Mouse (Mus musculus) olfactory bulb, adult 2 months (tissue): Measurements from ENCODE around the gene Pcca.

Experiments used
- CTCF ChIP-seq: fragments of 200-500 bp; IDR thresholded peaks from 2 replicates; pipeline ENCODE4 v1.5.1; 2012; ENCODE audit warnings: low read depth, mild to moderate bottlenecking, low read length, moderate library complexity; ENCODE audit not compliant: insufficient read depth
- POLR2A ChIP-seq: fragments of 200-500 bp; IDR thresholded peaks from 2 replicates; pipeline ENCODE4 v1.6.1; 2012; ENCODE audit warnings: mild to moderate bottlenecking, low read depth, low read length, moderate library complexity; ENCODE audit not compliant: insufficient read depth

GRCm38 (mm10) chr14:122700333-122700732 is 166.2 kb downstream of the Pcca start:
- TF ChIP-seq CTCF (no peak), POLR2A (no peak)
